Mouse (Mus musculus): ENCODE measurements around the gene Arrdc2. TPM values are rescaled to one million over a fixed set of nuclear protein-coding genes. Genes with fewer than 3 reads are reported as not detected.
A peak's percentile ranks its signal among the peaks of the same experiment; 100 is the strongest.

Gene Arrdc2
- polyA plus RNA-seq, 1 experiment = 12.1 TPM

DNA sequence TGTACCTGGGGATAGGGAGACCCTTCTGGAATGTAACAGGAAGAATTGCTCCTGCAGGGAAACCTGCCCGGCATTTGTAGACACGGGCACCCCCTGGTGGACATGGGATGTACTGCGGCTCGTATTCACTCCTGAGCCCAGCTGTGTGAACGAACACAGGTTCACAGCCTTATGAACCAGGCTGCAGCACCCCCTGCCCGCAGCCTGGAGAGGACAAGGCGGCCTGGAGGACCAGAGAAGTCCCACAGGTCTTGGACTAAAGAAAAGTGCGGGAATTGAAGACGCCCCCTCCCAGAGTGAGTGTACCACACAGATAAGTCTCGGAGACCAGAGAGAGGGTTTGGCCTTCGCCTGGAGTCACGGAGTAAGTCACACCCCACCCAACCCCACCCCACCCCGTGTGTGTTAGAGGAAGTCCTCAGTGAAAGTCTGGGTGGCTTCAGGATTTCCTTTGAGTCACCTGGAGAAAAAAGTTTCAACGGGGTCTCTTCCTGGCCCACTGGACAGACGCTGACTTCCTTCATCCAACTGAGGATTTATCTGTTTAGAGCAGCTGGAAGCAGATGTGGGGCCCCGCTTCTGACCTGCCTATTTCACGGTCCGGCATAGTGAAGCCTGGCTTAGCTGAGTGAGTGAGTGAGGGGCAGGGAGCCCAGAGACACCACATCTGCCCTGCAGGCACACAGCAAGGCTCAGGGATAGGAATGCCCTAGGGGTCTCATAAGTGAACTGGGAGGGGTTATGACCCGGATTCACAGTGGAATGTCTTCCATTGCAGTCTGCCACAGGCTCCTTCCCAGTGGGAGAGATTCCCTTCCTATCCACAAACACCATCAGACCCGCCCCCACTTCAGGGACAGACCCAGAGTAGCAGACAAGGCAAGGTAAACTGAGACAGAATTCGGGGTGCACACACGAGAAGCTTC, 1.9 kb upstream of the Arrdc2 start:
- Histone ChIP-seq H3K36me3 (ENCODE audit: control insufficient read depth, insufficient read depth, low read length, poor library complexity, severe bottlenecking) (peaks cover 5% of the 10 kb centered on the region; the same call in 1 of the 2 replicates), H3K9me3 (replicated peaks; ENCODE audit: control insufficient read depth, insufficient read depth, low read length, poor library complexity, severe bottlenecking) (no peaks in the 10 kb centered on the region), H3K4me3 (ENCODE audit: low read depth, low read length) (no peak overlapping the region), H3K27me3 (ENCODE audit: control insufficient read depth, insufficient read depth, low read length, poor library complexity, severe bottlenecking) (no peaks in the 10 kb centered on the region), H3K9ac (ENCODE audit: low read depth, poor library complexity, severe bottlenecking) (peak overlapping the region; percentile 12; the same call in 1 of the 2 replicates), H3K27ac (ENCODE audit: insufficient read depth, low read length) (no peak overlapping the region), H3K4me1 (ENCODE audit: control insufficient read depth, insufficient read depth, low read length) (no peaks in the 10 kb centered on the region)
- TF ChIP-seq POLR2A (IDR thresholded peaks at IDR 0.05; ENCODE audit: insufficient read depth, low read length) (no peak), CTCF (IDR thresholded peaks at IDR 0.05; ENCODE audit: low read depth, low read length) (peak; percentile 98), EP300 (IDR thresholded peaks at IDR 0.05; ENCODE audit: insufficient read depth, low read depth, low read length) (peak; percentile 48; the same call in 1 of the 2 replicates)

GRCm38 (mm10) chr8:70840590-70840989, 1.1 kb upstream of the Arrdc2 start:
- Histone ChIP-seq H3K36me3 (ENCODE audit: control insufficient read depth, insufficient read depth, low read length, poor library complexity, severe bottlenecking) (peaks cover 10% of the 10 kb centered on the region), H3K27ac (ENCODE audit: insufficient read depth, low read length) (no peak overlapping the region), H3K4me3 (ENCODE audit: low read depth, low read length) (no peak overlapping the region), H3K4me1 (ENCODE audit: control insufficient read depth, insufficient read depth, low read length) (no peaks in the 10 kb centered on the region), H3K9me3 (replicated peaks; ENCODE audit: control insufficient read depth, insufficient read depth, low read length, poor library complexity, severe bottlenecking) (no peaks in the 10 kb centered on the region), H3K27me3 (ENCODE audit: control insufficient read depth, insufficient read depth, low read length, poor library complexity, severe bottlenecking) (no peaks in the 10 kb centered on the region), H3K9ac (ENCODE audit: low read depth, poor library complexity, severe bottlenecking) (peak overlapping the region; percentile 36; the same call in 1 of the 2 replicates)
- TF ChIP-seq CTCF (IDR thresholded peaks at IDR 0.05; ENCODE audit: low read depth, low read length) (no peak), EP300 (IDR thresholded peaks at IDR 0.05; ENCODE audit: insufficient read depth, low read depth, low read length) (no peak), POLR2A (IDR thresholded peaks at IDR 0.05; ENCODE audit: insufficient read depth, low read length) (no peak)

- Histone ChIP-seq H3K27me3 (ENCODE audit: control insufficient read depth, insufficient read depth, low read length, poor library complexity, severe bottlenecking) (no peaks in the 10 kb centered on the region), H3K36me3 (ENCODE audit: control insufficient read depth, insufficient read depth, low read length, poor library complexity, severe bottlenecking) (peaks cover 14% of the 10 kb centered on the region), H3K9me3 (replicated peaks; ENCODE audit: control insufficient read depth, insufficient read depth, low read length, poor library complexity, severe bottlenecking) (no peaks in the 10 kb centered on the region), H3K4me3 (ENCODE audit: low read depth, low read length) (peak overlapping the region; percentile 78), H3K9ac (ENCODE audit: low read depth, poor library complexity, severe bottlenecking) (peak overlapping the region; percentile 82), H3K4me1 (ENCODE audit: control insufficient read depth, insufficient read depth, low read length) (no peaks in the 10 kb centered on the region), H3K27ac (ENCODE audit: insufficient read depth, low read length) (peak overlapping the region; percentile 85)
- TF ChIP-seq EP300 (IDR thresholded peaks at IDR 0.05; ENCODE audit: insufficient read depth, low read depth, low read length) (no peak), CTCF (IDR thresholded peaks at IDR 0.05; ENCODE audit: low read depth, low read length) (no peak), POLR2A (IDR thresholded peaks at IDR 0.05; ENCODE audit: insufficient read depth, low read length) (no peak)
Observed at GRCm38 (mm10) chr8:70838654-70839407, 689 bp downstream of the Arrdc2 start.

- Histone ChIP-seq H3K9me3 (replicated peaks; ENCODE audit: control insufficient read depth, insufficient read depth, low read length, poor library complexity, severe bottlenecking) (no peaks in the 10 kb centered on the region), H3K9ac (ENCODE audit: low read depth, poor library complexity, severe bottlenecking) (no peak overlapping the region), H3K36me3 (ENCODE audit: control insufficient read depth, insufficient read depth, low read length, poor library complexity, severe bottlenecking) (peaks cover 14% of the 10 kb centered on the region), H3K4me1 (ENCODE audit: control insufficient read depth, insufficient read depth, low read length) (no peaks in the 10 kb centered on the region), H3K27ac (ENCODE audit: insufficient read depth, low read length) (no peak overlapping the region), H3K4me3 (ENCODE audit: low read depth, low read length) (no peak overlapping the region), H3K27me3 (ENCODE audit: control insufficient read depth, insufficient read depth, low read length, poor library complexity, severe bottlenecking) (no peaks in the 10 kb centered on the region)
- TF ChIP-seq POLR2A (IDR thresholded peaks at IDR 0.05; ENCODE audit: insufficient read depth, low read length) (no peak), EP300 (IDR thresholded peaks at IDR 0.05; ENCODE audit: insufficient read depth, low read depth, low read length) (no peak), CTCF (IDR thresholded peaks at IDR 0.05; ENCODE audit: low read depth, low read length) (no peak)
Observed at GRCm38 (mm10) chr8:70836666-70837065, 2.9 kb downstream of the Arrdc2 start.

GRCm38 (mm10) chr8:70834071-70834470, 5.4 kb downstream of the Arrdc2 start:
- Histone ChIP-seq H3K9ac (ENCODE audit: low read depth, poor library complexity, severe bottlenecking) (no peak overlapping the region), H3K4me3 (ENCODE audit: low read depth, low read length) (no peak overlapping the region), H3K9me3 (replicated peaks; ENCODE audit: control insufficient read depth, insufficient read depth, low read length, poor library complexity, severe bottlenecking) (no peaks in the 10 kb centered on the region), H3K36me3 (ENCODE audit: control insufficient read depth, insufficient read depth, low read length, poor library complexity, severe bottlenecking) (peaks cover 14% of the 10 kb centered on the region), H3K27me3 (ENCODE audit: control insufficient read depth, insufficient read depth, low read length, poor library complexity, severe bottlenecking) (no peaks in the 10 kb centered on the region), H3K27ac (ENCODE audit: insufficient read depth, low read length) (no peak overlapping the region), H3K4me1 (ENCODE audit: control insufficient read depth, insufficient read depth, low read length) (no peaks in the 10 kb centered on the region)
- TF ChIP-seq CTCF (IDR thresholded peaks at IDR 0.05; ENCODE audit: low read depth, low read length) (no peak), EP300 (IDR thresholded peaks at IDR 0.05; ENCODE audit: insufficient read depth, low read depth, low read length) (no peak), POLR2A (IDR thresholded peaks at IDR 0.05; ENCODE audit: insufficient read depth, low read length) (no peak)

All from ES-Bruce4 (cell line).